Mouse (Mus musculus) subcutaneous adipose tissue, adult 2 months (tissue): ENCODE data around the gene Stab2. TPM values are rescaled to one million over a fixed set of nuclear protein-coding genes. Genes with fewer than 3 reads are reported as not detected.

Source experiments
- polyA plus RNA-seq: library from polyadenylated mRNA; depleted of rRNA; stranded (reverse); fragments of >200 nt; gene quantifications from 2 replicates; pipeline ENCODE4 v1.2.3, GENCODE M21; 2012; ENCODE audit warnings: low replicate concordance; rRNA removed

Gene Stab2
- 0.83 and 1.3 TPM in 2 replicates for polyA plus RNA-seq

DNA sequence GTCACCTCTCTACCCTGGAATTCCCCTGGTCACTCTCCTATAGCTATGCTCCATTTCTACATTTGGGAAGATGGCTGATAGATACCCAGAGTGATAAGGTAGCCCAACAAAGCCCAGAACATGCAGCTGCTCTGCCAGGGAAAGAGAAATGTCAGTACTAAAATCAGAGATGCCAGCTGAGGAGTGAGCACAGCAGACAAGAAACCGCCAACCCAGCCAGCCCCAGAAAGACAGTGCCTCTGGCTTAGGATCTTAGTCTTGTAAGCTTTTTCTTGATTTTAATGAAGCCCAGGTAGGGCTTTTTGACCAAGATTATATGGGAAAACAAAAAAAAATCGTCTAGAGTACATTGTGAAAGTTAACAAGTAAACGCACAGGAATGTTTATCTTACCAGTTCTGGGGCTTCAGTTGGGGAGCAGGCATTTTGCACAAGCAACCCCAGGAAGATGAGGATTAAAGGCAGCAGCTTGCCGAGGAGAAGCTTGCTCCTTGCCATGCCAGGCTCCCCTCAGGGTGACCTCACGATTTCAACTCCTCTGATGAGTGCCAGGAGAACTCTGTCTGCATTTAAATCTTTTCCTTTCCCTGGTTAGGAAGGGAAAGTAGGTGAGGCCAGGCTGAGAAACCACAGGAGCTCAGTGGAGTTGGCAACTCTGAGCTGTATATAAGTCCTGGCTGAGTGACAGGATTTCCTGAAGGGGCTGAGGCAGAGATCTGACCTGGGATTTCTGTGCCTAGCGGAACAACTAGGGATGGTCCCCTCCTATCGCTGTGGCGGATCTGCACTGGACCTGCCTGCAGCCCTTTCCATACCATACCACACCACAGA is at the start of gene Stab2:
Gene Stab2, minus strand, starts transcription at position 641 of the 830 bp plus-strand sequence.

Other genes with a start within 250 kb of the Stab2 start
- not detected in 2 replicates for gene Gm49358, start 244.1 kb downstream of the Stab2 start, polyA plus RNA-seq
- gene Nt5dc3, start 229.0 kb downstream of the Stab2 start, polyA plus RNA-seq, result 4.6 and 17.6 TPM in 2 replicates
- 0.17 and 0.24 TPM in 2 replicates for gene 1700113H08Rik, start 50.0 kb upstream of the Stab2 start, polyA plus RNA-seq